Mouse (Mus musculus): Measurements from ENCODE around the gene Mtmr12.
"Not testable (repeated sequence)": the region's sequence is repeated elsewhere in the genome, so short reads cannot be mapped to it uniquely, and the experiment has no call there.

The Mtmr12 gene

GRCm38 (mm10) chr15:12204319-12205159 is at the start of gene Mtmr12:
Mtmr12 (plus strand) TSS chr15:12205028.
- peak; percentile 99 for DNase-seq (ENCODE audit: low spot score)

GRCm38 (mm10) chr15:12178126-12178525 is 26.7 kb upstream of the Mtmr12 start:
- no peak for DNase-seq (ENCODE audit: low spot score)

- DNase-seq (ENCODE audit: low spot score), result not testable (repeated sequence)
Observed at GRCm38 (mm10) chr15:12181181-12181805, 23.5 kb upstream of the Mtmr12 start.

- peak; percentile 70 for DNase-seq (ENCODE audit: low spot score)
Observed at GRCm38 (mm10) chr15:12193880-12194816, 10.7 kb upstream of the Mtmr12 start.

GRCm38 (mm10) chr15:12194817-12195735 is 9.8 kb upstream of the Mtmr12 start:
- DNase-seq (ENCODE audit: low spot score), result no peak

GRCm38 (mm10) chr15:12195966-12196365 is 8.9 kb upstream of the Mtmr12 start:
- no peak for DNase-seq (ENCODE audit: low spot score)

- DNase-seq (ENCODE audit: low spot score), result peak; percentile 62
Observed at GRCm38 (mm10) chr15:12196410-12197191, 8.2 kb upstream of the Mtmr12 start.

- no peak for DNase-seq (ENCODE audit: low spot score)
Observed at GRCm38 (mm10) chr15:12197361-12197760, 7.5 kb upstream of the Mtmr12 start.

- DNase-seq (ENCODE audit: low spot score), result no peak
Observed at GRCm38 (mm10) chr15:12200021-12200420, 4.8 kb upstream of the Mtmr12 start.

GRCm38 (mm10) chr15:12201856-12202255 is 3.0 kb upstream of the Mtmr12 start:
- DNase-seq (ENCODE audit: low spot score), result no peak

- no peak for DNase-seq (ENCODE audit: low spot score)
Observed at GRCm38 (mm10) chr15:12202456-12202855, 2.4 kb upstream of the Mtmr12 start.

GRCm38 (mm10) chr15:12203008-12203407 is 1.8 kb upstream of the Mtmr12 start:
- DNase-seq (ENCODE audit: low spot score), result not testable (repeated sequence)

GRCm38 (mm10) chr15:12203512-12204318 is 1.1 kb upstream of the Mtmr12 start:
- peak; percentile 32 for DNase-seq (ENCODE audit: low spot score)

GRCm38 (mm10) chr15:12205160-12205901 is 503 bp downstream of the Mtmr12 start:
- peak; percentile 48 for DNase-seq (ENCODE audit: low spot score)

- peak; percentile 45 for DNase-seq (ENCODE audit: low spot score)
Observed at GRCm38 (mm10) chr15:12205902-12206645, 1.2 kb downstream of the Mtmr12 start.

- peak; percentile 35 for DNase-seq (ENCODE audit: low spot score)
Observed at GRCm38 (mm10) chr15:12206646-12207222, 1.9 kb downstream of the Mtmr12 start.

- DNase-seq (ENCODE audit: low spot score), result no peak
Observed at GRCm38 (mm10) chr15:12207556-12208090, 2.8 kb downstream of the Mtmr12 start.
